Mouse (Mus musculus) neutrophil, adult 59 days (primary cell): ENCODE measurements around the gene Myct1. TPM values are rescaled to one million over a fixed set of nuclear protein-coding genes. Genes with fewer than 3 reads are reported as not detected.

ENCODE experiments used
- total RNA-seq, 2 experiments: library from RNA; stranded (reverse); gene quantifications; 1 replicate in 1 of 2; 2 replicates in 1 of 2; pipeline ENCODE4 v1.2.4; 2023

Gene Myct1
- under 1 TPM; 0.18 to 0.27 TPM for total RNA-seq

DNA sequence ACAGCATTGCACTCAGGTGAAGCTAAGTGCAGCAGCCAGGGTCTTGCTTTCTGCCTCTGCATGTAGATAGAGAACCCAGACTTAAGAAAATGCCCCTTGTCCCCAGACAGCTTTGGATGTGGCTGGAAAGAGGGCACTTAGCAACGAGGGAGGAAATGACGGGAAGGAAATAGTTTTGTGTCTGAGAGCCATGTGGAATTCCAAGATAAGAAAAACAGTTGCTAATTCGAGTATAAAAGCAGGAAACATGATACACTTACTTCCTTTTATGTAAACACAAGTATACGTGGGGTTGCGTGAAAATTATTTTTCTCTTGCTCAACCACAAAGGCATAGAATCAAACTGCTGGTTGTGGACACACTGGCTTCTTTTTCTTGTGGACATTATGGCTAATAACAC, at the start of gene Myct1:
Gene Myct1 (plus strand): TSS at position 312 of the 400 bp plus-strand sequence.

DNA sequence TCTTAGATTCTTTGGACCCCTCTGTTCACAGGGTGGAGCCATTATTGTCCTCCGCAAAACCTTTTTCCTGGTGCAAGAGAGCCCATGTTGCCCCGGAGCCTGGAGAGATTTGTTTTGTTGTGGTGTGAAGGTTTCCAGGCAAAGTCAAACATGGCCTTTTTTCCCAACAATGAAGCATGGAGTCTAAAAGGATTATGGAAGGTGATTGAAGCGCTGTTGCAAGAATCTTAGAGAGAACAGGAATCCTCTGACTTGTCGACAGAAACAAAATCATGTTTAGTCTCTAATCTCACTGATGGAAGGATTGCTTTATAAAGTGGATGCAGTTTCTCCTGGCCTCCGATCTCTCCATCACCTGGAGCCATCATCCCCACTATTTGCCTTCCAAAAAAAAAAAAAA, 42.2 kb upstream of the Myct1 start, which contains the start of gene Syne1:
Gene Syne1 (minus strand): TSS at position 101 of the 400 bp plus-strand sequence.

DNA sequence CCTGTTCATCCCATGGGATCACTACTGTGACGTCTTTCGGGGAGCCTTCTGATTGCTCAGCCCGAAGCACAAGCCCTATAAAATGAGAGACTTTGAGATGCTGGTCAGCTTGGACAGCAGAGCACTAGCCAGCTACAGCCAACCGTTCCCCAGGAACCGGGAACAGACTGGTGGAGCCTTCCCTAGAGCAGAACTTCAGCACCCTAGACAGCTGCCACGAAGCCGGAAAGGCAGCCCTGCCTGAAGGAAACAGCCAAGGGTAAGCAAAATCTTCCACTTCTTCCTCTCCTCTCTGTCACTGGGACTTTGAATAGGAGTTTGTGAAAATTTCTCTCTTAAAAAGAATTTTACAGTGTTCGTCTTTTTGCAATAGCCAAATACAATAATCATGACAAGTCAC, 45.5 kb downstream of the Myct1 start, which contains the start of gene Vip:
Gene Vip (plus strand): TSS at position 107 of the 400 bp plus-strand sequence.

Other genes with a start within 250 kb of the Myct1 start
- gene Syne1, start 42.3 kb upstream of the Myct1 start, total RNA-seq, result 100 to 1,000 TPM; 468 to 598 TPM
- not detected for gene Vip, start 45.4 kb downstream of the Myct1 start, total RNA-seq
- 10 to 100 TPM; 25.8 to 30.1 TPM for gene Fbxo5, start 211.8 kb downstream of the Myct1 start, total RNA-seq
- gene Mtrf1l, start 230.1 kb downstream of the Myct1 start, total RNA-seq, result 10 to 100 TPM in 1 of 2 experiments, 1 to 10 TPM in 1; 8.6 to 10.8 TPM